8 mouse cellular contexts compared by ENCODE assay signal in the genomic region with DNA sequence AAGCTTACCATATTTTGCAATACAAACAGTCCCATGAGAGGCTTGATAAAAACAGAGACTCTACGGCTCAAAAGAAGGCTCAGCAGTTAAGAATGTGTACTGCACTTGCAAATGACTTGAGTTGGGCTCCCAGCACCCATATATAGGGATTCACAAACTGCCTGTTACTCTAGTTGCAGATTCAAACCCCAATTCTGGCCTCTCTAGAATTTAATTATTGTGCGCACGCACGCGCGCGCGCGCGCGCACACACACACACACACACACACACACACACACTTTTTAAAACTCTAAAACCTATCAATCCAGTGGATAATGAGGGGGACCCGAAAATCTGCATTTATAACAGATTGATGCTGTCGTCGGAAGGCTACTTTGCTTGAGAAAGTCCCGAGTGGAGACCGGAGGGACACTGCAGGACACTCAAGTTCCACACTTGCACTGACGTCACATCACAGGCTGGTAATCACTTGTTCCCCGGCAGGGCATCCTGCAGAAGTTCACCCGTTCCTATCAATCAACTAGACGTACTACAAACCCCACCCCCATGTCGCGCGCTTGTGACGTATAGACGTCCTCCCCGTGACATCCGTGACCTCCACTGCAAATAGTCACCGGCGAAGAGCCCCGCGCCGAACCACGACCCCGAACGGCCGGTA. TPM values are rescaled to one million over a fixed set of nuclear protein-coding genes. Genes with fewer than 3 reads are reported as not detected.
DNase-seq lines count a peak whose midpoint lies in the region; ATAC-seq lines count a peak whose summit lies in the region.

No protein-coding gene starts in this region.

- H3K27me3 ChIP-seq in embryonic facial prominence, embryonic 13.5 days = no peaks in the 10 kb centered on the region
- no peaks in the 10 kb centered on the region for H3K27me3 ChIP-seq in limb, embryonic 10.5 days (ENCODE audit: low read depth, poor library complexity, severe bottlenecking)
- H3K27me3 ChIP-seq in midbrain, embryonic 12.5 days = no peaks in the 10 kb centered on the region

- H3K4me1 ChIP-seq in embryonic facial prominence, embryonic 13.5 days = no peaks in the 10 kb centered on the region
- H3K4me1 ChIP-seq in limb, embryonic 10.5 days = peaks cover 9% of the 10 kb centered on the region; the same call in 1 of the 2 replicates
- 0 out of 2 replicates have a peak, but pooled peaks cover 3% of the 10 kb centered on the region for H3K4me1 ChIP-seq in midbrain, embryonic 12.5 days

- H3K9ac ChIP-seq in embryonic facial prominence, embryonic 13.5 days = peak overlapping the region; percentile 87
- H3K9ac ChIP-seq in midbrain, embryonic 12.5 days (replicated peaks) = peak overlapping the region; percentile 69

- H3K27ac ChIP-seq in embryonic facial prominence, embryonic 13.5 days = peak overlapping the region; percentile 94
- peak overlapping the region; percentile 99 for H3K27ac ChIP-seq in limb, embryonic 10.5 days
- peak overlapping the region; percentile 98 for H3K27ac ChIP-seq in midbrain, embryonic 12.5 days (replicated peaks)

- peak; percentile 90 for ATAC-seq in embryonic facial prominence, embryonic 13.5 days (ENCODE audit: insufficient number of reproducible peaks, insufficient read depth, low FRiP score, low TSS enrichment, low read depth)
- ATAC-seq in midbrain, embryonic 12.5 days (ENCODE audit: low FRiP score, low read depth) = peak; percentile 96

- under 1% methylated on average over 36 of the region's 36 CpGs for WGBS in embryonic facial prominence, embryonic 13.5 days
- WGBS in limb, embryonic 10.5 days = 1% methylated on average over 36 of the region's 36 CpGs
- WGBS in midbrain, embryonic 12.5 days = under 1% methylated on average over 36 of the region's 36 CpGs

- H3K4me2 ChIP-seq in embryonic facial prominence, embryonic 13.5 days = peak overlapping the region; percentile 73
- peak overlapping the region; percentile 67 for H3K4me2 ChIP-seq in midbrain, embryonic 12.5 days (replicated peaks)

- H3K4me3 ChIP-seq in embryonic facial prominence, embryonic 13.5 days = peak overlapping the region; percentile 79
- H3K4me3 ChIP-seq in limb, embryonic 10.5 days = peak overlapping the region; percentile 85
- H3K4me3 ChIP-seq in midbrain, embryonic 12.5 days = peak overlapping the region; percentile 74

- H3K9me3 ChIP-seq in embryonic facial prominence, embryonic 13.5 days = no peaks in the 10 kb centered on the region
- H3K9me3 ChIP-seq in limb, embryonic 10.5 days (replicated peaks) = no peaks in the 10 kb centered on the region
- H3K9me3 ChIP-seq in midbrain, embryonic 12.5 days = no peaks in the 10 kb centered on the region

- DNase-seq in A20 (ENCODE audit: low read depth, low spot score) = peak; percentile 100
- DNase-seq in adrenal gland, postnatal 25 days = peak; percentile 97
- DNase-seq in heart, adult 11 months = peak; percentile 100
- peak; percentile 98 for DNase-seq in kidney, adult 18-20 months
- peak; percentile 99 for DNase-seq in limb, embryonic 10.5 days (ENCODE audit: low spot score)
- DNase-seq in spleen, adult 12 weeks (ENCODE audit: low spot score) = peak; percentile 86

- peaks cover 9% of the 10 kb centered on the region; the same call in 1 of the 2 replicates for H3K36me3 ChIP-seq in embryonic facial prominence, embryonic 13.5 days
- peaks cover 15% of the 10 kb centered on the region for H3K36me3 ChIP-seq in limb, embryonic 10.5 days
- H3K36me3 ChIP-seq in midbrain, embryonic 12.5 days = peaks cover 16% of the 10 kb centered on the region; the same call in 1 of the 2 replicates

RNA-seq across cellular contexts. Expression of gene Coq7, which starts 0.5 kb away (rescaled TPM):
- total RNA-seq in adrenal gland, postnatal 25 days (2021) = 36.9 and 40.3 TPM in 2 replicates
- 72.2 and 88.9 TPM in 2 replicates for polyA plus RNA-seq in embryonic facial prominence, embryonic 13.5 days (2015; fragmentation: Nextera tagmentation; extraction: Ambion mirVana)
- polyA plus RNA-seq in limb, embryonic 10.5 days (2016; fragmentation: Nextera tagmentation; extraction: Ambion mirVana) = 131 and 134 TPM in 2 replicates
- 86.3 and 91.5 TPM in 2 replicates for polyA plus RNA-seq in midbrain, embryonic 12.5 days (2016; fragmentation: Nextera tagmentation; extraction: Ambion mirVana)

RNA-seq across cellular contexts. Expression of gene Itpripl2, which starts 40.9 kb away (rescaled TPM):
- total RNA-seq in adrenal gland, postnatal 25 days (2021) = 11.7 and 15.7 TPM in 2 replicates
- 5.9 and 6.6 TPM in 2 replicates for polyA plus RNA-seq in embryonic facial prominence, embryonic 13.5 days (2015; fragmentation: Nextera tagmentation; extraction: Ambion mirVana)
- polyA plus RNA-seq in limb, embryonic 10.5 days (2016; fragmentation: Nextera tagmentation; extraction: Ambion mirVana) = 1.4 and 1.8 TPM in 2 replicates
- polyA plus RNA-seq in midbrain, embryonic 12.5 days (2016; fragmentation: Nextera tagmentation; extraction: Ambion mirVana) = 2.0 and 2.2 TPM in 2 replicates

RNA-seq across cellular contexts. Expression of gene Tmc7, which starts 51.9 kb away (rescaled TPM):
- 0.52 TPM in 1 of 2 replicates, not detected in the other for total RNA-seq in adrenal gland, postnatal 25 days (2021)
- polyA plus RNA-seq in embryonic facial prominence, embryonic 13.5 days (2015; fragmentation: Nextera tagmentation; extraction: Ambion mirVana) = 4.8 TPM in 2 replicates
- 4.6 and 4.7 TPM in 2 replicates for polyA plus RNA-seq in limb, embryonic 10.5 days (2016; fragmentation: Nextera tagmentation; extraction: Ambion mirVana)
- 9.1 and 10.4 TPM in 2 replicates for polyA plus RNA-seq in midbrain, embryonic 12.5 days (2016; fragmentation: Nextera tagmentation; extraction: Ambion mirVana)

Comparison
In these comparisons a context has a peak if more than half of its experiments do, and no peak if none do; other contexts are left out.
1. Peak in every context shown above with its lines: DNase-seq, ATAC-seq, H3K4me3 ChIP-seq and H3K27ac ChIP-seq.